Mouse (Mus musculus): ENCODE results near the gene Syn2.

DNA sequence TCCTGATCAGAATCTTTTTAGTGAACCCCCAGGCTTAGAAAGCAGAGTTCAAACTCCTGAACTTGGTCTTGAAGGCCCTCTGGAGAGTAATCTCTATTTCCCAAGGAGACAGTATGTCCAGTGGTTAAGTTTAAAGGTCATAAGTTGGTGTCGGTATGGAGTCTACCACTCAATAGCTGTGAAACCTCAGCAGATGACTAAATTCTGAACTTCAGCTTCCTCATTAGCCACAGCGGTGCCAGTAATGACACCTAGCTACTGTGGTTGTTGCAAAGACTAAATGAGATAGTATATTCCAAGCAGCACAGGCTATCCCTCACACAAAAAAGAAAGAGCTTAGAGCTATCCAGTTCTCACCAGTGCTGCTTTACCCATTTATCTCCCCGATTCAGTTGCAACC, 153.5 kb downstream of the Syn2 start:
- TF ChIP-seq CTCF (IDR thresholded peaks at IDR 0.05) = no peak
- TF ChIP-seq POLR2A (IDR thresholded peaks at IDR 0.05; ENCODE audit: insufficient read depth, low read depth, low read length) = no peak
- TF ChIP-seq EP300 (IDR thresholded peaks at IDR 0.05; ENCODE audit: insufficient read depth, low read depth, low read length) = no peak
